Mouse (Mus musculus) neural tube, embryonic 13.5 days (tissue): Measurements from ENCODE around the gene 4833439L19Rik. TPM values are rescaled to one million over a fixed set of nuclear protein-coding genes. Genes with fewer than 3 reads are reported as not detected.

Source experiments
- ATAC-seq: fragments of 200-750 bp; cut with Nextera tagmentation; 2 replicates; pipeline ENCODE4 v1.8.0; 2017; ENCODE audit warnings: low read depth, mild to moderate bottlenecking, moderate TSS enrichment, moderate library complexity
- H3K27ac ChIP-seq: fragments of 300-500 bp; sonication (generic); replicated peaks from 2 replicates; pipeline ENCODE4 v1.5.1; 2015; ENCODE audit warnings: moderate library complexity, mild to moderate bottlenecking, inconsistent platforms
- H3K27me3 ChIP-seq: fragments of 300-500 bp; sonication (generic); 2 replicates; pipeline ENCODE4 v1.6.1; 2015; ENCODE audit warnings: mild to moderate bottlenecking, inconsistent platforms
- H3K36me3 ChIP-seq: fragments of 300-500 bp; sonication (generic); 2 replicates; pipeline ENCODE4 v1.6.1; 2015; ENCODE audit warnings: mild to moderate bottlenecking, inconsistent platforms
- H3K4me1 ChIP-seq: fragments of 300-500 bp; sonication (generic); replicated peaks from 2 replicates; pipeline ENCODE4 v1.6.1; 2015; ENCODE audit warnings: inconsistent platforms
- H3K4me2 ChIP-seq: fragments of 300-500 bp; sonication (generic); 2 replicates; pipeline ENCODE4 v1.6.1; 2015; ENCODE audit warnings: inconsistent platforms, mild to moderate bottlenecking, moderate library complexity
- H3K4me3 ChIP-seq: fragments of 300-500 bp; sonication (generic); 2 replicates; pipeline ENCODE4 v1.5.1; 2015; ENCODE audit warnings: mild to moderate bottlenecking, inconsistent platforms
- H3K9ac ChIP-seq: fragments of 300-500 bp; sonication (generic); 2 replicates; pipeline ENCODE4 v1.6.1; 2015; ENCODE audit warnings: moderate library complexity, mild to moderate bottlenecking, inconsistent platforms
- H3K9me3 ChIP-seq: fragments of 300-500 bp; sonication (generic); 2 replicates; pipeline ENCODE4 v1.6.1; 2016; ENCODE audit warnings: inconsistent platforms
- WGBS: fragments of 180-500 bp; shearing (Covaris S2); methylation state at CpG from one replicate; pipeline ENCODE4 v1.1.7; 2015; 5-methylcytosine and 5-hydroxymethylcytosine counted together
- polyA plus RNA-seq: library from polyadenylated mRNA; unstranded; fragments of >200 nt; fragmentation: Nextera tagmentation; extraction: Ambion mirVana; gene quantifications from 2 replicates; pipeline ENCODE4 v1.2.1, GENCODE M21; 2015

Gene 4833439L19Rik
- polyA plus RNA-seq, 1 experiment from 2014 or later = 246 TPM

DNA sequence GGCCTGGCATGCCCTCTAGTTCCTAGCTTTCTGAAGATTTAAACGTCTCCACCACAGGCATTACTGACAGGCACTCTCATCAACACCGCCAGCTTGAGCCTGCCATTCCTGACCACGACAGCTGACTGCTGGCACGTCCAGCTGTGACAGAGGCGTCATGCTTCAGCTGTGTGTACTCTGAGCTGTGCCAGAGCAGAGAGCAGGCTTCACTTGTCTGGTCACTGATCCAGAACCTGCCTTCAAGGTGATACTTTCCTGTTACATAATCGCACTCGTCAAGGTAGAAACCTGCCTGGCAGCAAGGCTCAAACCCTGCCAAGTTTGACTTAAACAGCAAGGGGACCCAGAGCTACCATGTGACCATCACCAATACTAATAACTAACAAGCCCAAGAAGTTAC lies 2.7 kb downstream of the 4833439L19Rik start:
- 84% methylated on average over 7 of the region's 7 CpGs for WGBS
- H3K36me3 ChIP-seq = peaks cover 58% of the 10 kb centered on the region
- H3K4me1 ChIP-seq = peaks cover 17% of the 10 kb centered on the region
- H3K27ac ChIP-seq = no peak overlapping the region
- H3K27me3 ChIP-seq = no peaks in the 10 kb centered on the region
- no peak overlapping the region for H3K4me3 ChIP-seq
- no peak overlapping the region for H3K9ac ChIP-seq
- H3K9me3 ChIP-seq = no peaks in the 10 kb centered on the region
- H3K4me2 ChIP-seq = no peak overlapping the region
- no peak for ATAC-seq

DNA sequence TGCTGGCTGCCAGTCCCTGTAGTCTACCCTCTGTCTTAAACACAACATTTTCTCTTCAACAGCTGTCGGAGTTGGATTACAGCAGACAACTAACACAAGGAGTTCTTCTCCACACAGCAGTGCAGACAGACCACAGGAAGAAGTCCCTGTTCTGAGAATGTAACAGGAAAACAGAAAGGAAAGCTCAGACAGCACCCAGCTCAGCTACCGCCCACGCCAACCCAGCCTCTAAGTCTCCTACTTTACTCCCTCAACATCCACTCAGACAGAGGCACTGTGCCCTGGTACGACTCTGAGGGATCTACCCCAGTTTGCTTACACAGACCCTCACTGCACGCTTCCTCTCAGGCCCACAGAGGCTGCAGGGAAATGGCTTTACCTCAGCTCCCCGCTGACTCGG lies 4.6 kb downstream of the 4833439L19Rik start:
- no peak overlapping the region for H3K4me2 ChIP-seq
- 88% methylated on average over 7 of the region's 7 CpGs for WGBS
- peaks cover 17% of the 10 kb centered on the region for H3K4me1 ChIP-seq
- H3K9me3 ChIP-seq = no peaks in the 10 kb centered on the region
- H3K4me3 ChIP-seq = no peak overlapping the region
- H3K9ac ChIP-seq = no peak overlapping the region
- H3K27me3 ChIP-seq = no peaks in the 10 kb centered on the region
- no peak overlapping the region for H3K27ac ChIP-seq
- ATAC-seq = no peak
- peaks cover 77% of the 10 kb centered on the region for H3K36me3 ChIP-seq

GRCm38 (mm10) chr13:54559656-54560055 lies 5.6 kb downstream of the 4833439L19Rik start:
- no peak for ATAC-seq
- Histone ChIP-seq H3K36me3 (peaks cover 86% of the 10 kb centered on the region), H3K9me3 (no peaks in the 10 kb centered on the region), H3K4me2 (no peak overlapping the region), H3K27ac (no peak overlapping the region), H3K4me1 (peaks cover 17% of the 10 kb centered on the region), H3K4me3 (no peak overlapping the region), H3K27me3 (no peaks in the 10 kb centered on the region), H3K9ac (no peak overlapping the region)
- 92% methylated on average over 2 of the region's 2 CpGs for WGBS

DNA sequence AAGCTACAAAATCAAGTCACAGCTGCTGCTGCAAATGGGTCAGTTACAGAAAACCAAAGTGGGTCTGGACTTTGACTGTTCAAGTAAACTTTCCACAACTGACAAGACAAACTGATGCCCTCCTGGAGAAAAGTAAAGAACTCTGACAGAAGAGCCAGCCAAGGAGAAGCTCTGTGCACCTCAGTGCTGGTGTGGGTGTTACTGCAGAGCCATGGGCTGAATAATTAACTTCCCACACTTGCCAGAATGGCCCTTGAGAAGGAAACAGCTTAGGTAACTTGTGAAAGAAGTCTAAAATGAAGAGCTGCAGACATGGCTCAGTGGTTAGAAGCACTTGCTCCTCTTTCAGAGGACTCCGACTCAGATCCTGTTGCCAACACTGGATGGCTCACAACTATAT lies 7.6 kb downstream of the 4833439L19Rik start:
- H3K27ac ChIP-seq = no peak overlapping the region
- H3K9me3 ChIP-seq = no peaks in the 10 kb centered on the region
- H3K27me3 ChIP-seq = no peaks in the 10 kb centered on the region
- no peak overlapping the region for H3K9ac ChIP-seq
- H3K4me3 ChIP-seq = no peak overlapping the region
- no peak overlapping the region for H3K4me2 ChIP-seq
- ATAC-seq = no peak
- H3K4me1 ChIP-seq = peaks cover under 1% of the 10 kb centered on the region; the same call in 1 of the 2 replicates
- peaks cover 97% of the 10 kb centered on the region for H3K36me3 ChIP-seq
- WGBS = 96% methylated on average over 1 of the region's 1 CpGs

GRCm38 (mm10) chr13:54556796-54557195 lies 8.4 kb downstream of the 4833439L19Rik start:
- no peak overlapping the region for H3K4me3 ChIP-seq
- no peak for ATAC-seq
- 90% methylated on average over 3 of the region's 3 CpGs for WGBS

GRCm38 (mm10) chr13:54556176-54556575 lies 9.1 kb downstream of the 4833439L19Rik start:
- no peaks in the 10 kb centered on the region for H3K9me3 ChIP-seq
- H3K36me3 ChIP-seq = peaks cover 97% of the 10 kb centered on the region
- H3K4me2 ChIP-seq = no peak overlapping the region
- H3K27me3 ChIP-seq = no peaks in the 10 kb centered on the region
- no peak overlapping the region for H3K9ac ChIP-seq
- no peaks in the 10 kb centered on the region for H3K4me1 ChIP-seq
- ATAC-seq = no peak
- 94% methylated on average over 9 of the region's 9 CpGs for WGBS
- H3K4me3 ChIP-seq = no peak overlapping the region
- no peak overlapping the region for H3K27ac ChIP-seq

More at GRCm38 (mm10) chr13:54556796-54557195, 8.4 kb downstream of the 4833439L19Rik start:
- Histone ChIP-seq H3K27ac (no peak overlapping the region), H3K9ac (no peak overlapping the region), H3K9me3 (no peaks in the 10 kb centered on the region), H3K36me3 (peaks cover 97% of the 10 kb centered on the region), H3K4me1 (no peaks in the 10 kb centered on the region), H3K27me3 (no peaks in the 10 kb centered on the region), H3K4me2 (no peak overlapping the region)

GRCm38 (mm10) chr13:54548036-54548435 lies 17.2 kb downstream of the 4833439L19Rik start:
- no peak overlapping the region for H3K4me2 ChIP-seq
- ATAC-seq = no peak
- no peaks in the 10 kb centered on the region for H3K4me1 ChIP-seq
- H3K36me3 ChIP-seq = peaks cover 73% of the 10 kb centered on the region
- no peaks in the 10 kb centered on the region for H3K27me3 ChIP-seq
- H3K9me3 ChIP-seq = no peaks in the 10 kb centered on the region
- no peak overlapping the region for H3K4me3 ChIP-seq
- H3K9ac ChIP-seq = no peak overlapping the region
- WGBS = 90% methylated on average over 7 of the region's 7 CpGs
- H3K27ac ChIP-seq = no peak overlapping the region

DNA sequence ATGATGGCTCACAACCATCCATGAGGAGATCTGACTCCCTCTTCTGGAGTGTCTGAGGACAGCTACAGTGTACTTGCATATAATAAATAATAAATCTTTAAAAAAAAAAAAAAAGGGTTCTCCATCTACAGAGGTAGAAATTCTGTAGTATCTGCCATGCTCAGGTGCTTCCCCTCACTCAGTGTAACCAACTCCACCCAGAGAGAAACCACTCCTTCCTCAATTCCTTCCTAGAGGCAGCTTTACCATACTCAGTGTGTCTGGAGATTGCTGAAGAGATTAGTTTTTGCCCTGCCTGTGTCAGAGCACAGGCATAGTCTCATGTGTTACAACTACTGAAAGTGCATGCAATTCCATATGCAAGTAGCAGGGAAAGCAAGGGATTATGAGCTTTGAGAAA lies 33.1 kb downstream of the 4833439L19Rik start:
- Histone ChIP-seq H3K4me3 (no peak overlapping the region), H3K27me3 (no peaks in the 10 kb centered on the region), H3K4me1 (no peaks in the 10 kb centered on the region), H3K27ac (no peak overlapping the region), H3K9me3 (no peaks in the 10 kb centered on the region), H3K4me2 (no peak overlapping the region), H3K36me3 (peaks cover 80% of the 10 kb centered on the region), H3K9ac (no peak overlapping the region)
- no peak for ATAC-seq

GRCm38 (mm10) chr13:54527140-54527539 lies 38.1 kb downstream of the 4833439L19Rik start:
- no peak for ATAC-seq
- no peaks in the 10 kb centered on the region for H3K27me3 ChIP-seq
- peaks cover 77% of the 10 kb centered on the region for H3K36me3 ChIP-seq
- WGBS = 88% methylated on average over 6 of the region's 6 CpGs
- no peak overlapping the region for H3K4me2 ChIP-seq
- no peak overlapping the region for H3K4me3 ChIP-seq
- no peak overlapping the region for H3K9ac ChIP-seq
- no peak overlapping the region for H3K27ac ChIP-seq
- H3K9me3 ChIP-seq = no peaks in the 10 kb centered on the region
- H3K4me1 ChIP-seq = no peaks in the 10 kb centered on the region

GRCm38 (mm10) chr13:54521181-54521580 lies 44.1 kb downstream of the 4833439L19Rik start:
- peaks cover 27% of the 10 kb centered on the region for H3K36me3 ChIP-seq
- H3K4me1 ChIP-seq = no peaks in the 10 kb centered on the region
- H3K4me3 ChIP-seq = no peak overlapping the region
- ATAC-seq = no peak
- no peaks in the 10 kb centered on the region for H3K9me3 ChIP-seq
- no peaks in the 10 kb centered on the region for H3K27me3 ChIP-seq
- no peak overlapping the region for H3K9ac ChIP-seq
- no peak overlapping the region for H3K27ac ChIP-seq
- H3K4me2 ChIP-seq = no peak overlapping the region

DNA sequence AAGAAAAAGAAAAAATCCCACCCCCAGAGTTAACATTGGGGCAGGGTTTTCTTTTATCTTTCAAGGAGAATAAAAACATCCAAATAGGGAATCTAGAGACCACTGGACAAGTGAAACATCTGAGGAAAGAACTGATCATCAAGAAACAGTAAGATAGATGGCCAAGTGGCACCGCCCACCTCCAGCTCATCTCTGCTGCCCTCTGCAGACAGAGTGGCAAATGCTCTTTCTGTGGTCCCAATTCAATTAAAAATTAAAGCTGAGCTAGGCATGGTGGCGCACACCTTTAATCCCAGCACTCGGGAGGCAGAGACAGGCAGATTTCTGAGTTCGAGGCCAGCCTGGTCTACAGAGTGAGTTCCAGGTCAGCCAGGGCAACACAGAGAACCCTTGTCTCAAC lies 45.0 kb downstream of the 4833439L19Rik start:
- no peak for ATAC-seq
- H3K4me2 ChIP-seq = no peak overlapping the region
- peaks cover 24% of the 10 kb centered on the region for H3K36me3 ChIP-seq
- H3K9me3 ChIP-seq = 0 out of 2 replicates have a peak, but pooled peaks cover 3% of the 10 kb centered on the region
- H3K27me3 ChIP-seq = no peaks in the 10 kb centered on the region
- H3K9ac ChIP-seq = no peak overlapping the region
- no peak overlapping the region for H3K27ac ChIP-seq
- no peak overlapping the region for H3K4me3 ChIP-seq
- 96% methylated on average over 4 of the region's 4 CpGs for WGBS
- H3K4me1 ChIP-seq = no peaks in the 10 kb centered on the region

GRCm38 (mm10) chr13:54505920-54506319 lies 59.3 kb downstream of the 4833439L19Rik start:
- Histone ChIP-seq H3K27ac (no peak overlapping the region), H3K9ac (no peak overlapping the region), H3K4me2 (no peak overlapping the region), H3K4me1 (peaks cover 25% of the 10 kb centered on the region), H3K9me3 (no peaks in the 10 kb centered on the region), H3K27me3 (no peaks in the 10 kb centered on the region), H3K4me3 (no peak overlapping the region), H3K36me3 (peaks cover 6% of the 10 kb centered on the region; the same call in 1 of the 2 replicates)
- WGBS = 89% methylated on average over 1 of the region's 1 CpGs
- ATAC-seq = no peak

DNA sequence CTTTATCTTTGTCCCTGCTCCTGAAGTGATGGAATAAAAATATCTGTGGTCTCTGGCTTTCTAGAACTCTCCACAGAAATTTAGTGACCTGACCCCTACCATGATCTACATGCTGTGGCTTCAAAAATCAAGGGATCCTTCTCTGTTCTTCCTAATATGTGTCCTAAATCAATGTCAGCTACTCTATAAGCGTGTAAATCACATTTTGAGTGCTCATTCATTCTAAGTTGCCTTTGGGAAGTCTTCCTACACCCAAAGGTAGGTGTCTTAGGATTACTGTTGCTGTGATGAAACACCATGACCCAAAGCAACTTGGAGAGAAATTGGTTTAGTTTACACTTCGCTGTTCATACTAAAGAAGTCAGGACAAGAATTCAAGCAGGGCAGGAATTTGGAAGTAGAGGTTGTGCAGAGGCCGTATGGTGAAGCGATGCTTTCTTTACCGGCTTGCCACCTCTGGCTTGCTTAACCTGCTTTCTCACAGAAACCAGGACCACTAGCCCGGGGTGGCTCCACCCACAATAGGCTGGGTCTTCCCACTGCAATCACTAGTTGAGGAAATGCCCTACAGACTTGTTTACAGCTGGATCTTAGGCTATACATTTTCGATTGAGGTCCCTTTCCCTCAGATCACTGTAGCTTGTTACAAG lies 60.5 kb downstream of the 4833439L19Rik start:
- Histone ChIP-seq H3K27me3 (no peaks in the 10 kb centered on the region), H3K9ac (peak overlapping the region; percentile 83), H3K36me3 (peaks cover 4% of the 10 kb centered on the region; the same call in 1 of the 2 replicates), H3K27ac (peak overlapping the region; percentile 87), H3K4me3 (peak overlapping the region; percentile 59), H3K4me2 (peak overlapping the region; percentile 67), H3K4me1 (peaks cover 25% of the 10 kb centered on the region), H3K9me3 (no peaks in the 10 kb centered on the region)
- no peak for ATAC-seq
- WGBS = 34% methylated on average over 7 of the region's 7 CpGs
